Mouse (Mus musculus) small intestine, adult 2 months (tissue): ENCODE results near the gene Gch1. TPM values are rescaled to one million over a fixed set of nuclear protein-coding genes. Genes with fewer than 3 reads are reported as not detected.
A peak's percentile ranks its signal among the peaks of the same experiment; 100 is the strongest.

Source experiments
- H3K27ac ChIP-seq: fragments of 200-500 bp; 2 replicates; pipeline ENCODE4 v1.5.1; 2012; ENCODE audit warnings: low read depth, low read length, control low read depth, inconsistent platforms; ENCODE audit not compliant: insufficient read depth
- H3K27me3 ChIP-seq: fragments of 200-500 bp; 2 replicates; pipeline ENCODE4 v1.6.1; 2012; ENCODE audit warnings: mild to moderate bottlenecking, moderate library complexity, low read length, inconsistent platforms; ENCODE audit not compliant: control insufficient read depth, insufficient read depth
- H3K36me3 ChIP-seq: fragments of 200-500 bp; 2 replicates; pipeline ENCODE4 v1.6.1; 2012; ENCODE audit warnings: mild to moderate bottlenecking, low read length, control low read depth, inconsistent platforms; ENCODE audit not compliant: control insufficient read depth, insufficient read depth
- H3K4me1 ChIP-seq: fragments of 200-500 bp; 2 replicates; pipeline ENCODE4 v1.6.1; 2012; ENCODE audit warnings: low read length, inconsistent platforms, mixed read lengths; ENCODE audit not compliant: control insufficient read depth, insufficient read depth, insufficient read length
- H3K4me3 ChIP-seq: fragments of 200-500 bp; 2 replicates; pipeline ENCODE4 v1.5.1; 2012; ENCODE audit warnings: low read depth, mild to moderate bottlenecking, control low read depth, inconsistent platforms, low read length, moderate library complexity
- CTCF ChIP-seq: fragments of 200-500 bp; IDR thresholded peaks from 2 replicates; pipeline ENCODE4 v1.5.1; 2012; ENCODE audit warnings: low read depth, mild to moderate bottlenecking, control low read depth, inconsistent platforms, low read length, moderate library complexity, mixed read lengths; ENCODE audit not compliant: insufficient replicate concordance, insufficient read length; ENCODE audit errors: extremely low read depth
- POLR2A ChIP-seq: fragments of 200-500 bp; IDR thresholded peaks from 2 replicates; pipeline ENCODE4 v1.6.1; 2012; ENCODE audit warnings: low read depth, mild to moderate bottlenecking, control low read depth, inconsistent platforms, low read length, moderate library complexity
- WGBS: fragments of 180-500 bp; shearing (Covaris S2); methylation state at CpG from one replicate; pipeline ENCODE4 v1.1.7; 2018; 5-methylcytosine and 5-hydroxymethylcytosine counted together
- polyA plus RNA-seq: library from polyadenylated mRNA; depleted of rRNA; stranded (reverse); fragments of >200 nt; gene quantifications from 2 replicates; pipeline ENCODE4 v1.2.3, GENCODE M21; 2012

The Gch1 gene
- polyA plus RNA-seq, 1 experiment = 35.7 TPM

GRCm38 (mm10) chr14:47197340-47197739, 8.1 kb upstream of the Gch1 start:
- H3K36me3 ChIP-seq = no peaks in the 10 kb centered on the region
- H3K4me3 ChIP-seq = no peak overlapping the region
- 95% methylated on average over 3 of the region's 3 CpGs for WGBS
- TF ChIP-seq CTCF (no peak), POLR2A (no peak)
- H3K27me3 ChIP-seq = no peaks in the 10 kb centered on the region
- H3K4me1 ChIP-seq = peaks cover 7% of the 10 kb centered on the region; the same call in 1 of the 2 replicates
- no peak overlapping the region for H3K27ac ChIP-seq

GRCm38 (mm10) chr14:47196711-47197110, 7.5 kb upstream of the Gch1 start:
- Histone ChIP-seq H3K27ac (no peak overlapping the region), H3K4me1 (peaks cover 3% of the 10 kb centered on the region; the same call in 1 of the 2 replicates), H3K36me3 (no peaks in the 10 kb centered on the region), H3K27me3 (no peaks in the 10 kb centered on the region), H3K4me3 (no peak overlapping the region)
- 71% methylated on average over 8 of the region's 8 CpGs for WGBS
- TF ChIP-seq CTCF (no peak), POLR2A (no peak)

DNA sequence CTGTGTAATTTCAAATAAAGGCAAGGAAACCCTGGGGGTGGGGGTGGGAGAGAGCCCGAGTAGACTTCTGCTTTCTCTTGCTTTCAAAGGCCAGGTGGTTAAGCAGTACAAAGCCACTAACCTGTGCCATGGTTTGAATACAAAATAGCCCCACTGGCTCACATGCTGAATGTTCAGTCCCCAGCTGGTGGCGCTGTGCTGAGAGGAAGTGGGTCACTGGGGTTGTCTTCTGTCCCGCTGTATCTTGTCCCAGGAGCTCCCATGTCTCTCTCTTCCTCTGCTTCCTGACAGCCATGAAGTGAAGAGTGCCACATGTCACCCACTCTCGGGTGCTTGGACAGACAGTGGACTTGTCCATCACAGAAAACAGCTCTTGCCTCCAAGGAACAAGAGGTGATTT, 4.9 kb upstream of the Gch1 start:
- WGBS = 38% methylated on average over 4 of the region's 4 CpGs
- Histone ChIP-seq H3K4me1 (peaks cover 3% of the 10 kb centered on the region; the same call in 1 of the 2 replicates), H3K27ac (no peak overlapping the region), H3K27me3 (no peaks in the 10 kb centered on the region), H3K4me3 (no peak overlapping the region), H3K36me3 (no peaks in the 10 kb centered on the region)
- TF ChIP-seq CTCF (no peak), POLR2A (no peak)

- Histone ChIP-seq H3K27me3 (no peaks in the 10 kb centered on the region), H3K36me3 (no peaks in the 10 kb centered on the region), H3K4me1 (peaks cover 3% of the 10 kb centered on the region; the same call in 1 of the 2 replicates), H3K27ac (no peak overlapping the region), H3K4me3 (no peak overlapping the region)
- 83% methylated on average over 6 of the region's 6 CpGs for WGBS
- no peak for TF ChIP-seq CTCF
- no peak for TF ChIP-seq POLR2A
Measured at GRCm38 (mm10) chr14:47193506-47193905, 4.3 kb upstream of the Gch1 start.

GRCm38 (mm10) chr14:47191861-47192260, 2.6 kb upstream of the Gch1 start:
- TF ChIP-seq POLR2A (no peak), CTCF (no peak)
- 24% methylated on average over 5 of the region's 5 CpGs for WGBS
- Histone ChIP-seq H3K36me3 (no peaks in the 10 kb centered on the region), H3K4me3 (no peak overlapping the region), H3K27ac (no peak overlapping the region), H3K27me3 (no peaks in the 10 kb centered on the region), H3K4me1 (peaks cover 3% of the 10 kb centered on the region; the same call in 1 of the 2 replicates)

GRCm38 (mm10) chr14:47190626-47191025, 1.4 kb upstream of the Gch1 start:
- Histone ChIP-seq H3K4me3 (no peak overlapping the region), H3K4me1 (peaks cover 3% of the 10 kb centered on the region; the same call in 1 of the 2 replicates), H3K27me3 (no peaks in the 10 kb centered on the region), H3K36me3 (no peaks in the 10 kb centered on the region), H3K27ac (no peak overlapping the region)
- TF ChIP-seq CTCF (no peak), POLR2A (no peak)
- WGBS = 80% methylated on average over 4 of the region's 4 CpGs

GRCm38 (mm10) chr14:47189635-47189955, 382 bp upstream of the Gch1 start:
- no peak overlapping the region for H3K27ac ChIP-seq
- H3K4me3 ChIP-seq = peak overlapping the region; percentile 74
- peaks cover 3% of the 10 kb centered on the region; the same call in 1 of the 2 replicates for H3K4me1 ChIP-seq
- no peaks in the 10 kb centered on the region for H3K27me3 ChIP-seq
- H3K36me3 ChIP-seq = no peaks in the 10 kb centered on the region
- WGBS = 7% methylated on average over 8 of the region's 8 CpGs
- no peak for TF ChIP-seq POLR2A
- TF ChIP-seq CTCF = no peak
